Mouse (Mus musculus) embryonic fibroblast, embryonic 13.5 days (primary cell): Measurements from ENCODE around the gene Tmem63b.

Experiments used
- CTCF ChIP-seq: IDR thresholded peaks from 2 replicates; pipeline ENCODE4 v1.5.1; 2011; ENCODE audit warnings: mild to moderate bottlenecking, control low read depth, low read length, moderate library complexity, borderline replicate concordance; ENCODE audit not compliant: insufficient read depth
- POLR2A ChIP-seq: IDR thresholded peaks from 2 replicates; pipeline ENCODE4 v1.6.1; 2011; ENCODE audit warnings: low read depth, mild to moderate bottlenecking, control low read depth, low read length, moderate library complexity

- no peak for TF ChIP-seq CTCF
- no peak for TF ChIP-seq POLR2A
Observed at GRCm38 (mm10) chr17:45701236-45701591, 14.5 kb upstream of the Tmem63b start.
